Mouse (Mus musculus) spleen, postnatal 14 days (tissue): ENCODE measurements around the gene Mtx3.
"Not testable (repeated sequence)": the region's sequence is repeated elsewhere in the genome, so short reads cannot be mapped to it uniquely, and the experiment has no call there.

Experiments used
- DNase-seq, 2 experiments: peaks; one replicate each; pipeline ENCODE4 v3.0.0; 2021 to 2022; ENCODE audit warnings: low spot score in 2 of 2

Mtx3 gene

GRCm38 (mm10) chr13:92844586-92845221 lies at the start of gene Mtx3:
Gene Mtx3 (plus strand): TSS chr13:92844760.
- DNase-seq, result peak; percentile 48 to 64

GRCm38 (mm10) chr13:92798830-92799229 lies 45.7 kb upstream of the Mtx3 start:
- no peak for DNase-seq

DNA sequence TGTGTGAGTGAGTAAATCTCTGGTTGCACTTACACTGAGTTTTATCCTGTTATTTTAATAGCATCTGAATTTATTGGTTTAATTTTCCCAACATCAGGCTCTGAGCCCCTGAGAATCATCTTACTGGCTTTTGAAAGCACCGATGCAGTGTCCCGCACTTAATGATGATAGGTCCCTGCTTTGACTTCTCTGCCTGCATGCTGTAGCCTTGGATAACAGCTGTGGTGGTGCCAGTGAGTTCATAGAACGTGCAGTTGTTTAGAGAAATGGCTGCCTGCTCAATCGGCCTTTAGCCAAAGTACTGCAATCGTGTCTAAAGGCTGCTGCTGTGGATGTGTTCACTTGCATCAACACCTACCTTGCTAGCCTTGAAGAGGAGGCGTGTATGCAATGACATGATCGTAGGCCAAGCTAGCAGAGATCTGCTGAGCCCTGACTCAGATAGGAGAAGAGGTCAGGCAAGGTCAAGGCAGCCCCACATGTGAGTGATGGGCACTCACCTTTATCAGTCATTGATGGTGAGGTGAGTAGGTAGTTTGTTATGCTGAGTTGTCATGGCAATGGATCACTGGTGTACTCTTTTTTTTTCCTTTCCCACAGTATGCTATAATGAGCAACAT lies 45.1 kb upstream of the Mtx3 start:
- no peak for DNase-seq

DNA sequence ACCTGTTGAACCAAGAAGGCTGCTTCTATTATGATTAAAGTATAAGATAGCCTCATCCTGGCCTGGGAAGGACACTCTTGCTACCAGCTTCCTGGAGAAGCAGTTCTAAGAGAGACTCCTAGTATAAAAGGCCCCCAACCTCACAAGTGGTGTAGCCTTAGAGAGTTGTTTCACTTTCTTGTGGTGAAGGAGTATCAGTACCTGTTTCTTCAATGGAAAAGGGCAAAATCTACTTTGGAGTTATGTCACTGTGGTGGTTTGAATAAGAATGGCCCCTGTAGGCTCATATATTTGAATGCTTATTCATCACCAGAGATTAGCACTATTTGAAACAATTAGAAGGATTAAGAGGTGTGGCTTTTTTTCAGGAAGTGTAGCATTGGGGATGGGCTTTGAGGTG lies 37.8 kb upstream of the Mtx3 start:
- no peak for DNase-seq

DNA sequence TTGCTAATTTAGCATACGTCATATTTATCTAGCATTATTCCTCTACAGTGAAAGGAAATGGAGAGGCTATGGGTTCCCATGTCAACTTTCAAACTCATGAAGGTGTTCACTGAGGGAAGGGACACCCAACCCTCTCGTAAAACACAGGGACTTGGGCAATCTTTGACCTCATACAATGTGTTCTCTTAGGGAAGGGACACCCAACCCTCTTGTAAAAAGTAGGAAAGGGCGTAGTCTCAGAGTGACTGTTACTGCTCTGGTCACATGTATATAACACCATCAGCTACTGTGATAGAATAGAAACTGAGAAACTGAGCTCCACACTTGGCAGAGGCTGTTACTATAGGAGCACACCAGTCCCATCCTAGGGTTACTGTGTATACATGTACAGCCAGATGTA lies 36.7 kb upstream of the Mtx3 start:
- DNase-seq, result no peak

- DNase-seq, result not testable (repeated sequence)
These were observed 34.0 kb upstream of the Mtx3 start for GRCm38 (mm10) chr13:92810592-92810991.

DNA sequence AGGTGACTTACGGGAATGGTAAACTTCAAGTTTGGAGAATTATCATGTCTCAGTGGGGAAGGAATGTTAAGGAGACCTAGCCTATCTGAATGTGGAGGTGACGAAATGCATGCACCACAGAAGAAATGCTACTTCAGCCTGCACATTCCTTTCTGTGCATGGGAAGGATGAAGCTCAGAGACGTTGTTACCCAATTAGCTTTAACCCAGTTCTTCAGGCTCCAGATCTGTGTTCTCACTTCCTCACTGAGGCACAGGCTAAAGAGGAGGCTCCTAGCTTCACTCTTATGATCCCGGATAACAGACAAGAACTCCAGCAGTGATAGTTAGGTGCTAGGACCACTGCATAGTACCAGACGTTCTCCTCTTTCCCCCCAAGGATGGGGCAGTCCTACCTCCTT lies 28.2 kb upstream of the Mtx3 start:
- DNase-seq, result no peak

GRCm38 (mm10) chr13:92817357-92817756 lies 27.2 kb upstream of the Mtx3 start:
- DNase-seq, result no peak

DNA sequence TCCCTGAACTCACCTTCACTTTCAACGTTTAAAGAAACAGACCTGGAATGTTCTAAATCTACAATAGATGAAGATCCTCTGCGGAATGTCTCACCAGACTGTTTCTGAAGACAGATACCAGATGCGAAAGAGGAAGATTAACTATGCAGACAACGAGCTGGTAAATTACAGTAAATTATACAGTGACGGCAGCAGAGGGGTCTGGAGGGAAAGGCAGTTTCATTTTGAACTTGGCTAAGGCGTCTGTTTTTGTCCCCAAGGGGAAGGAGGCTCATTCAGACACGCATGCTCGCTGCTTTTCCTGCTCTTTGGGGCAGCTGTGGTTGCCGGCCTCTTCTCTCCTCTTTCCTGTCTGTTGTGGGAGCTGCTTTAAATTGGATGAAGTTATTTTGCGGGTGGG lies 15.7 kb upstream of the Mtx3 start:
- no peak for DNase-seq

GRCm38 (mm10) chr13:92833162-92833561 lies 11.4 kb upstream of the Mtx3 start:
- no peak for DNase-seq

GRCm38 (mm10) chr13:92846438-92846837 lies 1.9 kb downstream of the Mtx3 start:
- no peak for DNase-seq

GRCm38 (mm10) chr13:92847336-92847735 lies 2.8 kb downstream of the Mtx3 start:
- DNase-seq, result no peak

GRCm38 (mm10) chr13:92848002-92848401 lies 3.4 kb downstream of the Mtx3 start:
- DNase-seq, result no peak

DNA sequence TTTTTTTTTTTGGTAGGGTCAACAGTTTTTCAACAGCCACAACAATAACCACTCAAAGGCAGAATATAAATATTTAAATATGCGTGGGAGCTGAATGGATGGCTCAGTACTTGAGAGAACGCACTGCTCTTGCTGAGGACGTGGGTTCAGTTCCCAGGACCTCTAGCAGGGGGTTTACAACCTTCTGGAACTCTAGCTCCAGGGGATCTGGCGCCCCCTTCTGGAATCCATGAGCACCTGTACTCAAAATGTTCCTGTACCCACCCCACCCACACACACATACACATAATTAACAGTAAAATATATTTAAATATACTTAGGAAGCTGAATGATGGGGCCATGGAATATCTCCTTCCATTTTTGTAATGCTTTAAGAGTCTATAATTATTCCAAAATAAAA lies 11.3 kb downstream of the Mtx3 start:
- no peak for DNase-seq

GRCm38 (mm10) chr13:92858808-92859207 lies 14.2 kb downstream of the Mtx3 start:
- DNase-seq, result no peak

DNA sequence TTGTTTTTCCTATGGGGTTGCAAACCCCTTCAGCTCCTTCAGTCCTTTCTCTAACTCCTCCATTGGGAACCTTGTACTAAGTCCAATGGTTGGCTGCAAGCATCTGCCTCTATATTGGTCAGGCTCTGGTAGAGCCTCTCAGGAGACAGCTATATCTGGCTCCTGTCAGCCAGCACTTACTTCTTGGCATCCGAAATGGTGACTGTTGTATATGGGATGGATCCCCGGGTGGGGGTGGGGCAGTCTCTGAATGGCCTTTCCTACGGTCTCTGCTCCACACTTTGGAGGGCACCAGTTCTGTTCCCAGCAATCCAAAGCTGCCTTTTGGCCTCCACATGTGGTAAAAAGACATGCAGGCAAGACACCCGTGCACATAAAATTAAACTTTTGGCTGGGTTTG lies 15.4 kb downstream of the Mtx3 start:
- no peak for DNase-seq

GRCm38 (mm10) chr13:92865358-92865757 lies 20.8 kb downstream of the Mtx3 start:
- no peak for DNase-seq

DNA sequence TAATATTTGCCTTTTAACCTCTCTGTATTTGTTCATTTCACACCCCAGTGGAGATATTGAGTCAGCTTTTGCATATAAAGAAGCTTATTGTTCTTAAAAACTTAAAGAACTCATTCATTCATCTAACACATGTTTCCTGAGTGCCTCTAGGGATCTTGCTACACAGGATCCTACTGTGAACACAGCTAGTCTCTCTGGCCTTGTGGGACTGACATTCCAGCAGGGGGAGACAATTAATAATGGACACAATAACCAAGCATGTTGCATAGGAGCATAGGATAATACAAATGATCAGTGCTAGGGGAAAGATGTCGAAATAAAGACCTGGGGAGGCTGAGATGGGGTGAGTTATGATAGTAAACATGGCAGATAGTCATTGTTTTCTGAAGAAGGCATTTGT lies 22.1 kb downstream of the Mtx3 start:
- DNase-seq, result no peak

DNA sequence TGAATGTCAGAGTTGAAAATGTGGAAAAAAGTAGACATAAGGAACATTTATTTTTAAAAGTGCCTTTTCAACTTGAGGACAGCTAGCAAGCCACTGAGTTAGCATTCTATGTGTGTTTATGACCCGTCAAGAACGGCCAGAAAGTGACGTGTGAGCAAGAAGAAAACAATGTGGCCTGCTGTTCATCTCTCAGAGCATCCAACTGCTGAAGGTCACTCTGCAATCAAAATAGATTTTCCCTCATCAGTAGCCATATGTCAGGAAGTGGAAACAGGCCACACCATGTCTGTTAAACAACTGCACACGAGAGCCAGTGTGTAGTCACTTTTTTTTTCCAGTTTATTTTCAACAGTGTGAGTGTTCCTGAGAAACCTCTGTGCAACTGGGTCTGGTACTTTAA lies 35.0 kb downstream of the Mtx3 start:
- DNase-seq, result no peak

- DNase-seq, result no peak
These were observed 35.4 kb downstream of the Mtx3 start for GRCm38 (mm10) chr13:92879933-92880332.

GRCm38 (mm10) chr13:92880589-92880988 lies 36.0 kb downstream of the Mtx3 start:
- DNase-seq, result no peak

GRCm38 (mm10) chr13:92882271-92882985 lies 37.9 kb downstream of the Mtx3 start:
- DNase-seq, result no peak
